Mouse (Mus musculus): ENCODE measurements around the gene Phactr1. TPM values are rescaled to one million over a fixed set of nuclear protein-coding genes. Genes with fewer than 3 reads are reported as not detected.
"Not testable (repeated sequence)": the region's sequence is repeated elsewhere in the genome, so short reads cannot be mapped to it uniquely, and the experiment has no call there.

Phactr1 gene
- polyA plus RNA-seq, 1 experiment from 2014 or later, result 8.1 TPM

GRCm38 (mm10) chr13:42940271-42940670 lies 259.8 kb downstream of the Phactr1 start:
- WGBS, result 72% methylated on average over 3 of the region's 3 CpGs

DNA sequence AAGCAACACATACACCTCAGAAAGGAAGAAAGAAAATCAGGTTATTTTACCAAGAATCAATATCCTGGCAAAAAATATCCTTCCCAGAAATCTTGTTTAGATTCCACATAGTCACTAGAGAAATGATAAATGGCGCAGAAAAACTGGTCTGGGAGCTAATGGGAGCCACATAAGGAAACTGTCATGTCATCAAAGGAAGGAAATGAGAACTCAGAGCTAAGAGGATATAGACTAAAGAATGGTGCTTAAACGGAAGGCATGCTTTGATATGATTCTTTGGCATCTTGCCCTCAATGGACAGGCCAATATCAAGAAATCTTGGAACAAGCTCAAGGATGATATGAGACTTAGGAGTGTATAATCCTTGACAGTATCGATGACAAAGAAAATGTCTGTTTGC lies 263.7 kb downstream of the Phactr1 start:
- no peak overlapping the region for H3K4me2 ChIP-seq (ENCODE audit: low read depth, low read length)
- no peak for ATAC-seq (ENCODE audit: insufficient read depth, low FRiP score)
- no peak overlapping the region for H3K9ac ChIP-seq (ENCODE audit: low read length)
- H3K36me3 ChIP-seq (ENCODE audit: control insufficient read depth, insufficient read depth, low read length), result no peaks in the 10 kb centered on the region
- no peaks in the 10 kb centered on the region for H3K4me1 ChIP-seq (ENCODE audit: control insufficient read depth, insufficient read depth, low read length)
- no peaks in the 10 kb centered on the region for H3K27me3 ChIP-seq (ENCODE audit: control insufficient read depth, insufficient read depth, low read length)
- WGBS, result 46% methylated on average over 3 of the region's 3 CpGs
- H3K4me3 ChIP-seq (replicated peaks; ENCODE audit: low read length), result no peak overlapping the region
- no peak overlapping the region for H3K27ac ChIP-seq (ENCODE audit: low read length)
- H3K9me3 ChIP-seq (replicated peaks; ENCODE audit: control insufficient read depth, low read length), result no peaks in the 10 kb centered on the region

More at GRCm38 (mm10) chr13:42940271-42940670, 259.8 kb downstream of the Phactr1 start:
- Histone ChIP-seq H3K27me3 (ENCODE audit: control insufficient read depth, insufficient read depth, low read length) (no peaks in the 10 kb centered on the region), H3K27ac (ENCODE audit: low read length) (no peak overlapping the region), H3K9ac (ENCODE audit: low read length) (no peak overlapping the region), H3K9me3 (replicated peaks; ENCODE audit: control insufficient read depth, low read length) (no peaks in the 10 kb centered on the region), H3K4me1 (ENCODE audit: control insufficient read depth, insufficient read depth, low read length) (0 out of 2 replicates have a peak, but pooled peaks cover 2% of the 10 kb centered on the region), H3K36me3 (ENCODE audit: control insufficient read depth, insufficient read depth, low read length) (no peaks in the 10 kb centered on the region), H3K4me2 (ENCODE audit: low read depth, low read length) (no peak overlapping the region), H3K4me3 (replicated peaks; ENCODE audit: low read length) (no peak overlapping the region)
- no peak for ATAC-seq (ENCODE audit: insufficient read depth, low FRiP score)

GRCm38 (mm10) chr13:42945201-42945600 lies 264.8 kb downstream of the Phactr1 start:
- not testable (repeated sequence) for H3K4me3 ChIP-seq (replicated peaks; ENCODE audit: low read length); H3K4me2 ChIP-seq (ENCODE audit: low read depth, low read length); ATAC-seq (ENCODE audit: insufficient read depth, low FRiP score); H3K27me3 ChIP-seq (ENCODE audit: control insufficient read depth, insufficient read depth, low read length); H3K4me1 ChIP-seq (ENCODE audit: control insufficient read depth, insufficient read depth, low read length); H3K9me3 ChIP-seq (replicated peaks; ENCODE audit: control insufficient read depth, low read length); H3K36me3 ChIP-seq (ENCODE audit: control insufficient read depth, insufficient read depth, low read length); H3K27ac ChIP-seq (ENCODE audit: low read length); H3K9ac ChIP-seq (ENCODE audit: low read length)
- 41% methylated on average over 4 of the region's 4 CpGs for WGBS

DNA sequence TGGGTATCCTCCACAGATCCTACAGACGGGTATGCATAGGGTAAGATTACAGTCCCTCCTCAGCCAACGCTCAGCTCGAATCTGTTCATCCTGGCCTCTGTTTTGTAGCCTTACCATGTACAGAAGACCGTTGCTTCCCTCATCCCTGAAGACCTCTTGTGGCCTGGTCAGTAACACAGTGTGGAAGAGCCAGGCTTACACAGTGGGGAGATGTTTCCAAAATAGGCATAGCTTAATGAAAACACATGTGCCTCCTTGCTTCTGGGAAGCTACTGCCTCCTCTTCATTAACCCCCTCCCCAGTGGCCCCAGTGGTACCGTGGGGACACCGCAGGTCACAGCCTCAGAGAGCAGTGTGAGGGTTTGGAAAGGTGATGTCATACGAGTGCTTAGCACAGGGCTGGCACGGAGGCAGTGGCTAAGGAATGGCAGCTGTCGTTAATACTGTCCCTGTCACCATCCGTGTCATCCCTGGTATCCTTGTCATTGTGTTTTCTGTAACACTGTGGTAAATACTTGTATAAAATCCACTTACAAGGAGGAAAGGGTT lies 268.4 kb downstream of the Phactr1 start:
- Histone ChIP-seq H3K27ac (ENCODE audit: low read length) (no peak overlapping the region), H3K4me2 (ENCODE audit: low read depth, low read length) (no peak overlapping the region), H3K27me3 (ENCODE audit: control insufficient read depth, insufficient read depth, low read length) (no peaks in the 10 kb centered on the region), H3K9me3 (replicated peaks; ENCODE audit: control insufficient read depth, low read length) (no peaks in the 10 kb centered on the region), H3K9ac (ENCODE audit: low read length) (no peak overlapping the region), H3K4me1 (ENCODE audit: control insufficient read depth, insufficient read depth, low read length) (no peaks in the 10 kb centered on the region), H3K4me3 (replicated peaks; ENCODE audit: low read length) (no peak overlapping the region), H3K36me3 (ENCODE audit: control insufficient read depth, insufficient read depth, low read length) (no peaks in the 10 kb centered on the region)
- 85% methylated on average over 10 of the region's 10 CpGs for WGBS
- ATAC-seq (ENCODE audit: insufficient read depth, low FRiP score), result no peak

DNA sequence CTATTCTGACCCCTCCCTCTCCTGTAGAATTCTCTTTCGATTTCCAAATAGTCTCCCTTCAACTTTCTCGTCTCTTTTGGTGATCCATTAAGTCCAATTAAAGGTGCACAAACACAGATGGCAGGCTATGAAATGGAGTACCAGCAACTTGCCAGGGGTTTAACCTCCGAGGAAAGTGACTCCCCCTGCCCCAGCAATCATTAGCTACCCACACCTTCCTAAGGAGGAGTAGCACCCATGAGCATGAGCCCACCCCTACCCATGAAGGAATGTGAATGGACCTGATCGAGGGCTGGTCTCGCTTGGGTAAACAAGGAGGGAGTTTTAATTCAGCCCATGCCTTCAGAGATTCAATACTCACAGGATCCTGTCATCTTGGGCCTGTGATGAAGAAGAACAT lies 268.9 kb downstream of the Phactr1 start:
- 60% methylated on average over 5 of the region's 5 CpGs for WGBS
- no peaks in the 10 kb centered on the region for H3K27me3 ChIP-seq (ENCODE audit: control insufficient read depth, insufficient read depth, low read length)
- H3K36me3 ChIP-seq (ENCODE audit: control insufficient read depth, insufficient read depth, low read length), result no peaks in the 10 kb centered on the region
- no peak for ATAC-seq (ENCODE audit: insufficient read depth, low FRiP score)
- no peak overlapping the region for H3K4me2 ChIP-seq (ENCODE audit: low read depth, low read length)
- H3K4me3 ChIP-seq (replicated peaks; ENCODE audit: low read length), result no peak overlapping the region
- no peak overlapping the region for H3K27ac ChIP-seq (ENCODE audit: low read length)
- no peaks in the 10 kb centered on the region for H3K9me3 ChIP-seq (replicated peaks; ENCODE audit: control insufficient read depth, low read length)
- H3K9ac ChIP-seq (ENCODE audit: low read length), result no peak overlapping the region
- H3K4me1 ChIP-seq (ENCODE audit: control insufficient read depth, insufficient read depth, low read length), result no peaks in the 10 kb centered on the region

DNA sequence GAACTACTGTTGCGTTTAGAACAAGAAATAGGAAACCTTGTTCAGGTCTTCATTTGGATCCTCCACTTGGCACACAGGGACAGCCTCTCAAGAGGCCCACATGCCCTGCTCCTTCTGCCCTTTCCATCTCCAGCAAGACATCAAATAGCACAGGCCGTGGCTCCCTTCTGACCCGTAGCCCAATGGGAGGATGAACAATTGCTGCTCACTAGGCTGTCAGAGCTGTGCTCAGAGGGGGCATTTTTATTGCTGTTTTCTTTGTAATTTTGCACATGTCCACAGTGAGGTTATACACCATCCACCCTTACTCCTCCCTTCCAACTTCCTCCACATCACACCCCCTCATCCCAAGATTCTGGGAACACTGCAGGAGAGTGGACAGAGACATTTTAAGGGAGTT lies 269.6 kb downstream of the Phactr1 start:
- Histone ChIP-seq H3K4me3 (replicated peaks; ENCODE audit: low read length) (no peak overlapping the region), H3K4me1 (ENCODE audit: control insufficient read depth, insufficient read depth, low read length) (no peaks in the 10 kb centered on the region), H3K9me3 (replicated peaks; ENCODE audit: control insufficient read depth, low read length) (no peaks in the 10 kb centered on the region), H3K27ac (ENCODE audit: low read length) (no peak overlapping the region), H3K36me3 (ENCODE audit: control insufficient read depth, insufficient read depth, low read length) (no peaks in the 10 kb centered on the region), H3K9ac (ENCODE audit: low read length) (no peak overlapping the region), H3K27me3 (ENCODE audit: control insufficient read depth, insufficient read depth, low read length) (no peaks in the 10 kb centered on the region), H3K4me2 (ENCODE audit: low read depth, low read length) (no peak overlapping the region)
- 86% methylated on average over 3 of the region's 3 CpGs for WGBS
- ATAC-seq (ENCODE audit: insufficient read depth, low FRiP score), result no peak

DNA sequence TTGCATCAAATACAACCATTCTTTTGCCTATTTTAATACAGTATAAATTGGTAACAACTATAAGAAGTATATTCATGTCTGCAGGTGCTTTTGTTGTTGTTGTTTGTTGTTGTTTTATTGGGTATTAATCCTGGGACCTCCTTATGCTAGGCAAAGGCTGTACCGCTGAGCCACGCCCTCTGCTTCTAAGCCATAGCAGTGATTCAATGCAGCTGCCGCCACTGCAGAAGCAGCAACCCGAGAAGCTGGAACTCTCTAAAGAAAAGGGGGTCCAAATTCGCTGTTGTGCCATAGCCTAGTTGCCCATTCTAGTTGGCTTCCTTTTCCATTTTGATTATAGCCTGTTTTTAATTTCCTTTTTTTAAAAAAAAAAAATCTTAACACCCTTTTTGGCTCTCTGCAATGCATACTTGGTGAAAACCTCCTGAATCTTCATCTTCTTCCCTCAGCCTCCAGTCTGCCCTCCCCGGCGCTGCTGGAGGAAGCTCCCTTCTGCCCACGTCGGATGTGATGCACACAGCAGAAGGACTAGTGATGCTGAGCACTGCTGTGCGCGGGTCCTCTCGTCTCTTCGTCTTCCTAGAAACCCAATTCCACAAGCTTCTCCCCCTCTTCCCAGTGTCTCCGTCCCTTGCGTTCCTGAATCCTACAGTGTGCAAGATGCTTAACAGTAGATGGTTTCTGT lies 271.8 kb downstream of the Phactr1 start:
- Histone ChIP-seq H3K36me3 (ENCODE audit: control insufficient read depth, insufficient read depth, low read length) (no peaks in the 10 kb centered on the region), H3K27me3 (ENCODE audit: control insufficient read depth, insufficient read depth, low read length) (no peaks in the 10 kb centered on the region), H3K27ac (ENCODE audit: low read length) (no peak overlapping the region), H3K4me3 (replicated peaks; ENCODE audit: low read length) (no peak overlapping the region), H3K9ac (ENCODE audit: low read length) (no peak overlapping the region), H3K9me3 (replicated peaks; ENCODE audit: control insufficient read depth, low read length) (no peaks in the 10 kb centered on the region), H3K4me1 (ENCODE audit: control insufficient read depth, insufficient read depth, low read length) (no peaks in the 10 kb centered on the region), H3K4me2 (ENCODE audit: low read depth, low read length) (no peak overlapping the region)
- ATAC-seq (ENCODE audit: insufficient read depth, low FRiP score), result no peak
- WGBS, result 66% methylated on average over 15 of the region's 15 CpGs

- Histone ChIP-seq H3K27me3 (ENCODE audit: control insufficient read depth, insufficient read depth, low read length) (no peaks in the 10 kb centered on the region), H3K4me2 (ENCODE audit: low read depth, low read length) (no peak overlapping the region), H3K27ac (ENCODE audit: low read length) (no peak overlapping the region), H3K4me3 (replicated peaks; ENCODE audit: low read length) (no peak overlapping the region), H3K4me1 (ENCODE audit: control insufficient read depth, insufficient read depth, low read length) (no peaks in the 10 kb centered on the region), H3K9me3 (replicated peaks; ENCODE audit: control insufficient read depth, low read length) (no peaks in the 10 kb centered on the region), H3K9ac (ENCODE audit: low read length) (no peak overlapping the region), H3K36me3 (ENCODE audit: control insufficient read depth, insufficient read depth, low read length) (no peaks in the 10 kb centered on the region)
- ATAC-seq (ENCODE audit: insufficient read depth, low FRiP score), result no peak
- 89% methylated on average over 6 of the region's 6 CpGs for WGBS
Measured at GRCm38 (mm10) chr13:42953071-42953470, 272.6 kb downstream of the Phactr1 start.

DNA sequence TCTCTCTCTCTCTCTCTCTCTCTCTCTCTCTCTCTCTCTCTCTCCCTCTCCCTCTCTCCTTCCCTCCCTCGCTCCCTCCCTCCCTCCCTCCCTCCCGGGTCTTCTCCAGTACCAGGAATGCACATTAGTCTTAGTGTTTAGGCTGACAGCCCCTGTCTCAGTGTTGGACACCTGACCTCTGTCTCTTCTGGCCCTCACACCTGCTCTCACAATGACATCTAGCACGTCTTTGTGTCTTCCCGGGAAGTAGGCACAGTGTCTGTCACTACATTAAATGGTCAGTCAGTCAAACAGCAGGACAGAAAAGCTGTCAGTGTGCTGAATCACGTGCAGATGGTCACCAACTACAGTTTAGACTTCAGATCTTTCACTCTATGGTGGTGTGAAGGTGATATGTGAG lies 273.7 kb downstream of the Phactr1 start:
- Histone ChIP-seq H3K4me1 (ENCODE audit: control insufficient read depth, insufficient read depth, low read length) (no peaks in the 10 kb centered on the region), H3K27ac (ENCODE audit: low read length) (no peak overlapping the region), H3K4me3 (replicated peaks; ENCODE audit: low read length) (no peak overlapping the region), H3K9ac (ENCODE audit: low read length) (no peak overlapping the region), H3K27me3 (ENCODE audit: control insufficient read depth, insufficient read depth, low read length) (no peaks in the 10 kb centered on the region), H3K36me3 (ENCODE audit: control insufficient read depth, insufficient read depth, low read length) (no peaks in the 10 kb centered on the region), H3K9me3 (replicated peaks; ENCODE audit: control insufficient read depth, low read length) (no peaks in the 10 kb centered on the region), H3K4me2 (ENCODE audit: low read depth, low read length) (no peak overlapping the region)
- ATAC-seq (ENCODE audit: insufficient read depth, low FRiP score), result no peak
- 63% methylated on average over 5 of the region's 5 CpGs for WGBS

Data from stomach, embryonic 16.5 days (tissue).